Mouse (Mus musculus) midbrain, embryonic 13.5 days (tissue): Measurements from ENCODE around the gene Ppfia4. TPM values are rescaled to one million over a fixed set of nuclear protein-coding genes. Genes with fewer than 3 reads are reported as not detected.
A peak's percentile ranks its signal among the peaks of the same experiment; 100 is the strongest.

ENCODE experiments used
- ATAC-seq: fragments of 200-750 bp; cut with Nextera tagmentation; 2 replicates; pipeline ENCODE4 v1.8.0; 2017; ENCODE audit warnings: mild to moderate bottlenecking, moderate TSS enrichment, moderate library complexity
- H3K27ac ChIP-seq: fragments of 300-500 bp; sonication (generic); 2 replicates; pipeline ENCODE4 v1.5.1; 2015; ENCODE audit warnings: inconsistent platforms, mild to moderate bottlenecking, moderate library complexity
- H3K27me3 ChIP-seq: fragments of 300-500 bp; sonication (generic); 2 replicates; pipeline ENCODE4 v1.6.1; 2015; ENCODE audit warnings: mild to moderate bottlenecking, inconsistent platforms
- H3K36me3 ChIP-seq: fragments of 300-500 bp; sonication (generic); 2 replicates; pipeline ENCODE4 v1.6.1; 2015; ENCODE audit warnings: mild to moderate bottlenecking, inconsistent platforms
- H3K4me1 ChIP-seq: fragments of 300-500 bp; sonication (generic); replicated peaks from 2 replicates; pipeline ENCODE4 v1.6.1; 2015; ENCODE audit warnings: inconsistent platforms
- H3K4me2 ChIP-seq: fragments of 300-500 bp; sonication (generic); replicated peaks from 2 replicates; pipeline ENCODE4 v1.6.1; 2015; ENCODE audit warnings: moderate library complexity, mild to moderate bottlenecking, inconsistent platforms
- H3K4me3 ChIP-seq: fragments of 300-500 bp; sonication (generic); replicated peaks from 2 replicates; pipeline ENCODE4 v1.5.1; 2015; ENCODE audit warnings: mild to moderate bottlenecking, inconsistent platforms
- H3K9ac ChIP-seq: fragments of 300-500 bp; sonication (generic); replicated peaks from 2 replicates; pipeline ENCODE4 v1.6.1; 2015; ENCODE audit warnings: mild to moderate bottlenecking, inconsistent platforms
- H3K9me3 ChIP-seq: fragments of 300-500 bp; sonication (generic); 2 replicates; pipeline ENCODE4 v1.6.1; 2016; ENCODE audit warnings: mild to moderate bottlenecking, inconsistent platforms
- WGBS: fragments of 180-500 bp; shearing (Covaris S2); methylation state at CpG from one replicate; pipeline ENCODE4 v1.1.7; 2015; 5-methylcytosine and 5-hydroxymethylcytosine counted together
- polyA plus RNA-seq: library from polyadenylated mRNA; unstranded; fragments of >200 nt; fragmentation: Nextera tagmentation; extraction: Ambion mirVana; gene quantifications from 2 replicates; pipeline ENCODE4 v1.2.1, GENCODE M21; 2015

Gene Ppfia4
- polyA plus RNA-seq, 1 experiment from 2014 or later, result 6.5 TPM

DNA sequence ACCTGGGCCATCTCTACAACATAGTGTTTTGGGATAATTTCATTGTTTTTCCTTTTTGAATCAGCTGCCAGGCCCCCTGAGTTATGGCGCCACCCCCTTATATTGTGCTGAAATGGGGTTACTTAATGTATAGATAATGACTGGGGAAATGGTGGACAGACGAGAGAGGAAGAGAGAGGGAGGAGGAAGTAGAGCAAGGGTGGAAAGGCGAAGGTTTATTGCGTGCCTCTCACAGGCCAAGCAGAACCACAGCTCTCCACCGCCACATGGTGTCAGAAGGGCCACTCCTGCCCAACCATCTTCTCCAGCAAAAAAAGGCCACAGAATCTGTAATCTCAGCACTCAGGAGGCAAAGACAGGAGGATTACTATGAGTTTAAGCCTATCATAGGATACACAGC is 17.5 kb downstream of the Ppfia4 start:
- Histone ChIP-seq H3K9ac (no peak overlapping the region), H3K4me3 (no peak overlapping the region), H3K4me1 (0 out of 2 replicates have a peak, but pooled peaks cover 6% of the 10 kb centered on the region), H3K27me3 (no peaks in the 10 kb centered on the region), H3K27ac (no peak overlapping the region), H3K36me3 (no peaks in the 10 kb centered on the region), H3K9me3 (no peaks in the 10 kb centered on the region), H3K4me2 (no peak overlapping the region)
- WGBS, result 85% methylated on average over 5 of the region's 5 CpGs
- ATAC-seq, result no peak

DNA sequence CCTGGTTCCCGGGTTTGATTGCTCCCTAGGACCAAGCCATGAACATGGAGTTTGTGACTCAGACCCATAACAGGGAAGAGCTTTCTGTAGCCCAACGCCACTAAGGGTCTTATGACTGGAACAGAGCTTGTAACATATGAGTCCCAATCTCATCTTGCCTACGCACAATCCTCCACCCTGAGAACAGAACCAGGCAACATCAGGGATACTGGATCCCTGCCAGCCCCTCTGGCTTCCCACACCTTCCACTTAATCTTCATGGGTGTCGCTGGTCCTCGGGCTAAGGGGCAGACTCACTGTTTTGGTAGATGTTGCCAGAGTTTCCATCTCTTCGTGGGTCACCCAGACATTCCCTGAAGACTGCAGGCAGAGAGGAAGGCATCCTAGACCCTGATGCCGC is 21.0 kb downstream of the Ppfia4 start:
- Histone ChIP-seq H3K36me3 (no peaks in the 10 kb centered on the region), H3K27me3 (no peaks in the 10 kb centered on the region), H3K27ac (no peak overlapping the region), H3K4me2 (no peak overlapping the region), H3K9me3 (no peaks in the 10 kb centered on the region), H3K9ac (no peak overlapping the region), H3K4me1 (0 out of 2 replicates have a peak, but pooled peaks cover 3% of the 10 kb centered on the region), H3K4me3 (no peak overlapping the region)
- ATAC-seq, result no peak
- 91% methylated on average over 7 of the region's 7 CpGs for WGBS

DNA sequence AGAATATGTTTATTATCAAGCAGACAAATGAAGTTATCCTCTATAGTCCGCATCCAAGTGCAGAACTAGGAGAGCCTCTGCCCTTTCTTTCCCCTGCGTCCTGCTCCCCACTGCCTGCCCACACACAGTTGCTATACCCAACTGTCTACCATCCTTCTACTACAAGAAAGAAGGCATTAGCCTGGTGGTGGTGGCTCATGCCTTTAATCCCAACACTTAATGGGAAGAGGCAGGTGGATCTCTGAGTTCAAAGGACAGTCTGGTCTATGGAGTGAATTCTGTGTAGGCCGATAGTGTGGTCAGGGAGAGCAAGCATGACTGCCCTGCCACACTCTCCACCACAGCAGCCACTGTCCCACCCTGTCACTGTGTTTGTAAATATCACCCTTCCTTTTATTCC is 22.0 kb downstream of the Ppfia4 start:
- Histone ChIP-seq H3K36me3 (no peaks in the 10 kb centered on the region), H3K9ac (no peak overlapping the region), H3K4me1 (peaks cover 6% of the 10 kb centered on the region; the same call in 1 of the 2 replicates), H3K27ac (no peak overlapping the region), H3K4me2 (no peak overlapping the region), H3K4me3 (no peak overlapping the region), H3K27me3 (no peaks in the 10 kb centered on the region), H3K9me3 (no peaks in the 10 kb centered on the region)
- 90% methylated on average over 3 of the region's 3 CpGs for WGBS
- no peak for ATAC-seq

DNA sequence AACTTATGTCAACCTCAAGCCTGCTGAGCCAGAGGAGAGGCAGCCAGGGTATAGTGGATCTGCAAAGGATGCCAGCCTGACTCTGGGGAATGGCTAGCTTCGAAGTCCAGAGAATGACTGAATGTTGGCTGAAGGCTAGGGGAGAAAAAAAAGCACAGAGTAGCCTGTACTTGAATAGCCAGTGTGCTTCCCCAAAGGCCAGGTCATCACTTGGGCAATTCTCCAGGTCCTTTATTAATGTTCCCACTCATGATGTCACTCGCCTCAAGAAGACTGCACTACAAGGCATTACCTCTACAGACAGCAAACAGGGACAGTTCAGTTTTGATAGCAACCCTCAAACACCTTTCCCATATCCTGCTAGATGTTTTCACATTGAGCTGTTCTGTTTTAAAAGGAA is 22.4 kb downstream of the Ppfia4 start:
- Histone ChIP-seq H3K4me2 (no peak overlapping the region), H3K4me1 (peaks cover 8% of the 10 kb centered on the region; the same call in 1 of the 2 replicates), H3K9me3 (no peaks in the 10 kb centered on the region), H3K27me3 (no peaks in the 10 kb centered on the region), H3K4me3 (no peak overlapping the region), H3K27ac (no peak overlapping the region), H3K36me3 (no peaks in the 10 kb centered on the region), H3K9ac (no peak overlapping the region)
- 90% methylated on average over 2 of the region's 2 CpGs for WGBS
- no peak for ATAC-seq

DNA sequence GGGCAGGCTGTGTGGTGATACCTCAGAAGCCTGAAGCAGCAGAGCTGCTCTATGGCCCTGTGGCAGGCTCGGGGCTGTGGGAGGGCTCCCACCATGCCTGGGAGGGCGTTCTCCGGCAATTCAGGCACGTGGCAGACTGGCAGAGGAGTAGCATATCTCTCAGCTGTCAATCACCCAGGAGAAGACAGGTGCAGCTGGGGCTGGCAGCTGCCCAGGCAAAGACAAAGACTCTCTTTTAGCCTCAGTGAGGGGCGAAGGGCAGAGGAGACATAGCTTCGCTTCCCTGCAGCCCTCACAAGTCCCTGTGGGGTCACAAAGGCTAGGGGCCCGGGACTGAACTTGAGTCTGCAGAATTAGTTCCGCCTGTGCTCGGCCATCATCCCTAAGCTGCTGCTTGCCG is 25.3 kb downstream of the Ppfia4 start:
- WGBS, result 34% methylated on average over 10 of the region's 10 CpGs
- no peaks in the 10 kb centered on the region for H3K9me3 ChIP-seq
- peaks cover 24% of the 10 kb centered on the region for H3K4me1 ChIP-seq
- no peaks in the 10 kb centered on the region for H3K36me3 ChIP-seq
- no peaks in the 10 kb centered on the region for H3K27me3 ChIP-seq
- no peak overlapping the region for H3K4me2 ChIP-seq
- 0 out of 2 replicates have a peak, but pooled peaks have one; percentile 19 for ATAC-seq
- H3K9ac ChIP-seq, result no peak overlapping the region
- no peak overlapping the region for H3K27ac ChIP-seq
- no peak overlapping the region for H3K4me3 ChIP-seq

DNA sequence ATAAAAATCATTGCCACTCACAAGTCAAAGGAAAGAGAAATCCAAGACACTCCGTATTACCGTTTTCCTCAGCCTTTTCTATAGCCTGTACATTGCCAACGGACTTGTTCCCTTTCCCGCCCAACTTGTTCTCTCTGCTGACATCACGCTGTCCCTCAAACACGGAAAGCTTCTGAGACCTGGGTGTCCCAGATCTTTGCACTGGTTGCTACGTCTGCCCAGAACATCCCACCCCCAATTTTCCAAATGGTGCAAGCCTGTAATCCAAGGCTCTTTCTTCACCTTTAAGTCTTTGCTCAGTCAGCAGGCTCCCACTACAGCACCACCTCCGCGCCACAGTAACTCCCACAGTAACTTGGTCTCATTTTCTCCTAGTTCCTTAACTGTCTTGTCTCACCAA is 27.8 kb downstream of the Ppfia4 start:
- Histone ChIP-seq H3K9me3 (no peaks in the 10 kb centered on the region), H3K27ac (no peak overlapping the region), H3K4me2 (no peak overlapping the region), H3K4me3 (no peak overlapping the region), H3K9ac (no peak overlapping the region), H3K27me3 (peaks cover 11% of the 10 kb centered on the region), H3K4me1 (peaks cover 27% of the 10 kb centered on the region), H3K36me3 (no peaks in the 10 kb centered on the region)
- ATAC-seq, result no peak
- WGBS, result 92% methylated on average over 9 of the region's 9 CpGs

DNA sequence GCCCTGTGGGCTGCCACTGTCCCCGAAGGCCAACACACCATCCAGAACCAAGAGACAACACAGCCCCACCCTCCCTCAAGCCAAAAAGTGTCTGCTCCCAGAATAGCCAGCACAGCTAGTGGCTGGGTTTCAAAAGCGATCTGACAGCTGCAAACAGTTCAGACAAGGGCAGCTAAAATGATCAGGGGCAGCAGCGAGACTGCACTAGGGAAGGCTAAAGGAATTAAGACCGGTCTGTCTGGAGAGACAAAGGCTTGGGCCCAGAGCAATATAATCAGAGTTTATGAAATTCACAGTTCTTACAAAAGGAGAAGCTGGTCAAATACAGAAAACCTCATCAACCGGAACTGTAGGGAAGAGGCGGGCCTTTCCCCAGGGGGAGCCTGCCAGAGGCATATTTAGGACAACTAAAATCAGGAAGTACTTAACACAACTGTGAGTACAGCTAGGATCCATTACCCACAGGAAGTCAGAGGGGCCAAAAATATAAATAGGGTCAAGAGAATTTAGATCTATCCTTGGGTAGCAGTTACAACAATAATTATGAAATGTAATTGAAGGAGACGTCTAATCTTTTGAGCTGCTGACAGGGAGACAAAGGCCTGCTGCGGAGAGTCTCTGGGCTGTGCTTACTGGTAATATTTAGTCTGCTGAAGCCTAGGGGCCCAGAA is 30.0 kb downstream of the Ppfia4 start:
- H3K9me3 ChIP-seq, result no peaks in the 10 kb centered on the region
- H3K27ac ChIP-seq, result peak overlapping the region; percentile 82
- H3K9ac ChIP-seq, result peak overlapping the region; percentile 32; the same call in 1 of the 2 replicates
- H3K36me3 ChIP-seq, result no peaks in the 10 kb centered on the region
- 15% methylated on average over 8 of the region's 8 CpGs for WGBS
- H3K27me3 ChIP-seq, result peaks cover 33% of the 10 kb centered on the region
- H3K4me1 ChIP-seq, result peaks cover 39% of the 10 kb centered on the region
- no peak overlapping the region for H3K4me2 ChIP-seq
- no peak for ATAC-seq
- H3K4me3 ChIP-seq, result no peak overlapping the region

DNA sequence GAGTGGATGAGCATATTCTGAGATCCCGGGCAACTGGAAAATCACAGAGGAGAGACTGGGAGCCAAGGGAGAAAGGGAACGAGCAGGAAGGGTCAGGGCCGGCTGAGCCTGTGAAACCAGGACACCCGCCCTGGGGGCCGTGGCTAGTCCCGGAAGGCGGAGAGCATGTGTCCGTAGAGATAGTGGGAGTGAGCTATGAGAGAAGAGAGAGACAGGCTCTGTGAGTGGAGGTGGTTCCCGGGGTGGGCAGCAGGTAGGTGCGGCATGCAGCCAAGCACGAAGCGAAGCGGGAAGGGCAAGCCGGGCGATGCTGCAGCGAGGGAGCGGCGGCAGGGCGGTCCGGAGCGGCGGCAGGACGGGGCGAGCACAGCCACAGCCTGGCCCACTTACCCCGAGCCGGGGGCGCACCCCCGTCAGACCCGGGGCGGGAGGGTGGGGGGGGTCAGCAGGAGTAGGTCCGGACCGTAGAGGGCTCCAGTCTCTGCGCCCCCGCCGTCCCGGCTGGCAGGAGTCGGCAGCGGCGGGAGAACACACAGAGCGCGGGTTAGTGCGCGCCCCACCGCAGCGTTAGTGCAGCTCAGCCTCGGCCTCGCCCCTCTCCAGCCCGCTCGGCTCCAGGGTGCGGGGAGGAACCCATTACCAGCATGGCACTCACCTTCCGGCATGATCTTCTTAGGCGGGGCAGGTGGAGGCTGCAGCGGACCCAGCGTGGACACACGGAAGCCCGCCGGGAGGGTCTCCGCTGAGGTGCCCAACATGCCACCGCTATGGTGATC is 33.9 kb downstream of the Ppfia4 start:
- H3K36me3 ChIP-seq, result no peaks in the 10 kb centered on the region
- peaks cover 29% of the 10 kb centered on the region for H3K4me1 ChIP-seq
- ATAC-seq, result peak; percentile 75
- H3K4me3 ChIP-seq, result peak overlapping the region; percentile 54
- H3K27ac ChIP-seq, result no peak overlapping the region
- peaks cover 43% of the 10 kb centered on the region for H3K27me3 ChIP-seq
- H3K4me2 ChIP-seq, result peak overlapping the region; percentile 94
- H3K9me3 ChIP-seq, result no peaks in the 10 kb centered on the region
- 4% methylated on average over 59 of the region's 59 CpGs for WGBS
- peak overlapping the region; percentile 72 for H3K9ac ChIP-seq

DNA sequence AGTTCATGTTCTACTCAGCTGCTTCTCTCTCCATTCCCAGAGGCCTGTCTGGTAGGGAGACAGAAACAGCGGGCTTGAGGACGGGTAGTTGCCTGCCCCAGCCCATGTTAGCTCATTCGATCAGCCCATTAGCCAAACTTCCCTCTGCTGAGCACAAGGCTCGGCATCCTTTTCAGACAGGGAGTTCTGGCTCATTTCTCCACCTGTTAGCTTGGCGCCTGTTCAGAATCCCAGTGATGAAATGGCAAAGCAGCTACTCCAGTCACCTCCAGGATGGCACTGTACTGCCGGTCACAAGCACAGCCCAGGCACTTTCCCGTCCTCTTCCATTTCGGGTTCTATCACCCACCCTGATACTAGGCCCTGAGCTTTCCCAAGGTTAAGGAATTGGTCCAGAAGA is 35.5 kb downstream of the Ppfia4 start:
- Histone ChIP-seq H3K9ac (no peak overlapping the region), H3K27ac (no peak overlapping the region), H3K36me3 (no peaks in the 10 kb centered on the region), H3K4me3 (no peak overlapping the region), H3K27me3 (peaks cover 43% of the 10 kb centered on the region), H3K4me2 (no peak overlapping the region), H3K4me1 (peaks cover 13% of the 10 kb centered on the region), H3K9me3 (no peaks in the 10 kb centered on the region)
- no peak for ATAC-seq
- 89% methylated on average over 8 of the region's 8 CpGs for WGBS

DNA sequence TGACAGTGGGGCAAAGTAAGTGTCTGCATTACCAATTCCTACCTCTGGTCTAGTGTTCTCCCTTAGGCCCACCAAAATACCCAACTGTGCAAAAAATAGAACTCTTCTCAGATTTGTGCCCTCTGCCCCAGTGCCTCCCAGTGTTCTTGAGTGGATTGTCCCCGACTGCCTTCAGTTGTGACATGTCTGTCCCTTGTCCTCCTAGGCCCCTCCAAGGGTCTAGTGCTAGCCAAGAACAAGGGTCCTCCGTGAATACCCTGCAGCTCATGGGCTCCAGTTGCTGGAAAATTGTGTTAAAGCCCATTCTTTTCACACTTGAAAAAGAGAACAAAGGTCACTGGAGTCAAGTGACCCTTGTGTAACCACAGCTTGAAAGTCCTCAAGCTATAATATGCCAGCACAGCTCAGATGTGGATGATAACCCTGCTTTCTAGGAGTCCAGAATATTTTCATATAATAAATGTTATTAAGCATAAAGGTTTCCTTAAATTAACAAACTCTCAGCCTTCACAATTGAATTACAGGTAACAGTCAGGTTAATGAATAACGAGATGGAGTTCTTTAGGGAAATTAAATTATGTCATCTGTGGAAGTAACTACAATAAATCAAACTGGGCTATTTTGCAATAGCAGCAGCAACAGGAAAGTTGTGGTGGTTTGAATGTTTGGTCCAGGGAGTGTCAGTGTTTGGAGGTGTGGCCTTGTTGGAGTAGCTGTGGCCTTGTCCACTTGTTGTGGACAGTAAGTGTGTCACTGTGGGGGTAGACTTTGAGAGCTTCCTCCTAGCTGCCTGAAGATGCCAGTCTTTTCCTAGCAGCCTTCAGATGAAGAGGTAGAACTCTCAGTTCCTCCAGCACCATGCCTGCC is 38.8 kb downstream of the Ppfia4 start:
- Histone ChIP-seq H3K36me3 (no peaks in the 10 kb centered on the region), H3K27ac (no peak overlapping the region), H3K4me2 (no peak overlapping the region), H3K27me3 (peaks cover 23% of the 10 kb centered on the region), H3K9me3 (no peaks in the 10 kb centered on the region), H3K4me3 (no peak overlapping the region), H3K9ac (no peak overlapping the region), H3K4me1 (peaks cover 17% of the 10 kb centered on the region)
- WGBS, result 70% methylated on average over 3 of the region's 3 CpGs
- ATAC-seq, result no peak

DNA sequence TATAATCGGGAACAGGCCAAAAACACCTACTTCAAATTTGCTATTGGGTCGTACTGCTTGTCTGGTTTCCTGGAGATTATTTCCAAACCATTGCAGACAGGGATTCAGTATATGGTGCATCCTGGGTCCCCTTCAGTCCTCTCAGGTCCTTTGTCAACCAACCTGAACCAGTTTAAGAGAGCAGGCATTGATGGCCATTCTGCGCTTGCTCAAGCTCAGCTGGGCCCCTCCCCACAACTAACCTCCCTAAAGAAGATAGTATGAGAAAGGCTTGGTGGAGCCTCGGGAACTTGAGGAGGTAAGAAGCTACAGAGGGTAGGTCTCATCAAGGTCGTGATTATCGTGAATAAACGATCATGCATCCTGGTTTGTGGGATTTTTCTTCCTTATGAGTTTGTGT is 39.5 kb downstream of the Ppfia4 start:
- WGBS, result 93% methylated on average over 7 of the region's 7 CpGs
- no peak for ATAC-seq
- H3K27ac ChIP-seq, result no peak overlapping the region

DNA sequence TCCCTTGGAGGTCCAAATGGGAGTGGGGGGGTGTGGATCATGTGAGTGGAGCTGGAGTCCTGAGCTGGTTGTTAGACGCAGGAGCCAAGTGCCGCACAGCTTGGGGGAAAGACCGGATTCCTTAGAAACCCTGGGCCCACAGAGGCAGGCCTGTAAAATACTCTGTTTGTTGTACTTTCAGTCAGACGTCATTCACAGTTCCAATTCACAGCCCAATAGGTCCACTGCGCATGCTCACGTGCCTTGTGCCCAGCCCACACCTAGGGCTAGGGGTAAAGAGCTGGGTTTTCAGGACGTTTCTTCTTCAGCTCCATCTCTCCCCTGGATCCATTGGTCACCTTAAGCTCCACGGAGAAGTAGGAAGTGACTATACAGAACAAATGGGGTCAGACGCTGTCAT is 40.1 kb downstream of the Ppfia4 start:
- H3K4me1 ChIP-seq, result peaks cover 12% of the 10 kb centered on the region
- H3K27ac ChIP-seq, result no peak overlapping the region
- H3K36me3 ChIP-seq, result no peaks in the 10 kb centered on the region
- no peak overlapping the region for H3K9ac ChIP-seq
- peaks cover 10% of the 10 kb centered on the region for H3K27me3 ChIP-seq
- no peak for ATAC-seq
- no peak overlapping the region for H3K4me3 ChIP-seq
- 49% methylated on average over 9 of the region's 9 CpGs for WGBS
- H3K9me3 ChIP-seq, result no peaks in the 10 kb centered on the region
- H3K4me2 ChIP-seq, result no peak overlapping the region

More for the DNA sequence above, 39.5 kb downstream of the Ppfia4 start:
- Histone ChIP-seq H3K36me3 (no peaks in the 10 kb centered on the region), H3K9me3 (no peaks in the 10 kb centered on the region), H3K4me1 (peaks cover 12% of the 10 kb centered on the region), H3K27me3 (peaks cover 16% of the 10 kb centered on the region), H3K9ac (no peak overlapping the region), H3K4me2 (no peak overlapping the region), H3K4me3 (no peak overlapping the region)
